Mouse (Mus musculus): Measurements from ENCODE around the gene Stau1. TPM values are rescaled to one million over a fixed set of nuclear protein-coding genes. Genes with fewer than 3 reads are reported as not detected.
A peak's percentile ranks its signal among the peaks of the same experiment; 100 is the strongest.

Gene Stau1
- polyA plus RNA-seq, 1 experiment from 2014 or later: 50.9 TPM

DNA sequence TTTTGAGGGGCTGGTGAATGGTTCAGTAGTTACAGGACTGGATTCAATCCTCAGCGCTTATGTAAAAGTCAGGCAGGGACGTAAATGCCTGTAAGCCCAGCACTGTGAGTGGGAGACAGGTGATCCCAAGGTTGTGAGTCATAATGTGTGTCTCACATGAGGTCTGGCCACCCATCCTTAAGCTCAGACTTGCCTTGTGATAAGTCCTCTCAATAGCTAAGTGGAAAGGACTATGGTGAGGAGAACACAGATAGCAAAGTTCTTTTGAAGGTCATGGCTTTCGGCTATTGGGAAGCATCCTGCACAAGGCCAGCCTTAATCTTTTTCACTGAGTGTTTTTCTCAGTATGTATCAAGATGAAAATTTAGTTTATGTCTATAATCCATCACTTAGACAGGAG lies 86.4 kb downstream of the Stau1 start:
- no peaks in the 10 kb centered on the region for H3K27me3 ChIP-seq
- H3K27ac ChIP-seq: no peak overlapping the region
- no peaks in the 10 kb centered on the region for H3K9me3 ChIP-seq (replicated peaks)
- 65% methylated on average over 3 of the region's 3 CpGs for WGBS
- no peak overlapping the region for H3K4me2 ChIP-seq
- H3K36me3 ChIP-seq: no peaks in the 10 kb centered on the region
- peaks cover 21% of the 10 kb centered on the region for H3K4me1 ChIP-seq (replicated peaks)
- no peak for ATAC-seq (replicated peaks; ENCODE audit: insufficient number of reproducible peaks, insufficient read depth, low FRiP score, low read depth)
- H3K4me3 ChIP-seq: no peak overlapping the region
- H3K9ac ChIP-seq: no peak overlapping the region

DNA sequence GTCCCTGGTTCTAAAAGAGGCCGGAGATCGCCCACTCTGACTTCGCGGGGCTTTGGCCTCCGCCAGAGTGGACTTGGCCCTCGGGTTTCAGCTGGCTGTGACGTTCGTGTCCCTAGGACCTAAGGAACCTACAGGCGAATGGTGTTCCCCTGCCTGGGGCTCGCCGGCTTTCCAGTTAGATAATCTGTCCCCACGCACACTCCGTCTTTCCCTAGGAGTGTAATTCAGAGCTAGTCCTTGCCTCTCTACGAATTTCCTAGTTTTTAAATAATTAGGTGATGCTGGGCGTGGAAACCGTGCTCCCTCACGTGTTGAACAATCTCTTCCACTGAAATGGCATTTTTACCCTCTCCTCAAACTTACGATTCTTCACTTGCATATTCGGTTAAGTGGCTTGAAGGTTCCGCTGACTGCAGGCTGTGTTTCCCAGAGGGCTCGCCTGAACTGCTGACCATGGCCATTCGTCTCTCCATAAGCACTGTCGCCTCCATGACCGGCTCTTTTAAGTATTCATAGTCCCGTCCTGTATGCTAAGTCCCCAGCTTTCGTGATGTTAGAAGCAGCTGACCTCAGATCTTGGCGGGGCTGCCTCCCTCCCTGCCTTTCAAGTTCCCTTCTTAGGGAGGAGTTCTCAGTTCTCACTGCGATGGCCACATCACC lies 89.4 kb downstream of the Stau1 start:
- H3K27ac ChIP-seq: peak overlapping the region; percentile 99
- H3K27me3 ChIP-seq: no peaks in the 10 kb centered on the region
- H3K4me3 ChIP-seq: peak overlapping the region; percentile 77
- under 1% methylated on average over 28 of the region's 28 CpGs for whole genome bisulfite sequencing
- peak; percentile 37 for ATAC-seq (replicated peaks; ENCODE audit: insufficient number of reproducible peaks, insufficient read depth, low FRiP score, low read depth)
- H3K9ac ChIP-seq: peak overlapping the region; percentile 88
- peak overlapping the region; percentile 87 for H3K4me2 ChIP-seq
- peaks cover 19% of the 10 kb centered on the region for H3K4me1 ChIP-seq (replicated peaks)
- no peaks in the 10 kb centered on the region for H3K9me3 ChIP-seq (replicated peaks)
- no peaks in the 10 kb centered on the region for H3K36me3 ChIP-seq

DNA sequence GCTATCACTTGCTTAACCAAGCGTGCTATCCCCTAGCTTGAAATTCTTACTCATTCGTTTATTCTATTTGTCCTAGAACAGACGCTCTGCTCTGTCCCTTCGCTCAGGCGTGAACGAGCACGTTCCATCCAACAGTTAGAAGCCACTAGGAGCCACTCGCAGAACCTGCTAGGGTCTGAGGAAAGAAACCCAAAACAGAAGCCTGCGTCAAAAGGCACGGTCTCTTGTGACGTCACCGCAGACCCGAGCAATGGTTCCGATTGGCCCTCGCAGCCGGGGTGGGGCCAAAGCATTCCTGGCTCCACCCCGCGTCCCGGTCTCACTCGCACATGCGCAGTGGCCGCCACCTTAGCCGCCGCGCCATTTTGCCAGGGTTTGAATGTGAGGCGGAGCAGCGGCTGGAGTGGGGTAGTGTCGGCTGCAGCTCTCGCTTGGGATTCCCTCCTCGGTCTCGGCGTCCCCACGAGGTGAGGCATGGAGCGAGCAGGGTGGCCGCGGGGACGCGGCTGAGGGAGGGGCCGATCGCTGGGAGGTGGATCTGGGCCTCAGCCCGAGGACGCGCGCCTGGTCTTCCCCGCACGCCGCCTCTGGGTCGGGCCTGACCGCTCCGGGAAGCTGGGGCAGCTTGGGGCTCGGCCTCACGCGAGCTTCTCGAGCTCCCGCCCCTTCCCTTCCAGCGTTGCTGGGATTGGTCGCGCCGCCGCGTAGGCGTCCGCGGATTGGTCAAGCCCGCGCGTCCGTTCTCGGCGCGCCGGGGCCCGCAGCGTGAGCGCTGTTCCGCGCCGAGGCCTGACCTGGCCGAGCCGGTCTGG lies 90.2 kb downstream of the Stau1 start, which contains the start of gene Cse1l:
Cse1l (plus strand) TSS at position 330 of the 812 bp plus-strand sequence.
- H3K4me2 ChIP-seq: peak within 1 kb of the TSS; percentile 87
- H3K9me3 ChIP-seq (replicated peaks): no peaks in the 10 kb centered on the region
- no peaks in the 10 kb centered on the region for H3K36me3 ChIP-seq
- H3K27ac ChIP-seq: peak within 1 kb of the TSS; percentile 99
- H3K27me3 ChIP-seq: no peaks in the 10 kb centered on the region
- peak within 1 kb of the TSS; percentile 88 for H3K9ac ChIP-seq
- H3K4me3 ChIP-seq: peak within 1 kb of the TSS; percentile 77
- ATAC-seq (replicated peaks; ENCODE audit: insufficient number of reproducible peaks, insufficient read depth, low FRiP score, low read depth): peak; percentile 97
- H3K4me1 ChIP-seq (replicated peaks): peaks cover 19% of the 10 kb centered on the region
- under 1% methylated on average over 80 of the region's 80 CpGs for WGBS

DNA sequence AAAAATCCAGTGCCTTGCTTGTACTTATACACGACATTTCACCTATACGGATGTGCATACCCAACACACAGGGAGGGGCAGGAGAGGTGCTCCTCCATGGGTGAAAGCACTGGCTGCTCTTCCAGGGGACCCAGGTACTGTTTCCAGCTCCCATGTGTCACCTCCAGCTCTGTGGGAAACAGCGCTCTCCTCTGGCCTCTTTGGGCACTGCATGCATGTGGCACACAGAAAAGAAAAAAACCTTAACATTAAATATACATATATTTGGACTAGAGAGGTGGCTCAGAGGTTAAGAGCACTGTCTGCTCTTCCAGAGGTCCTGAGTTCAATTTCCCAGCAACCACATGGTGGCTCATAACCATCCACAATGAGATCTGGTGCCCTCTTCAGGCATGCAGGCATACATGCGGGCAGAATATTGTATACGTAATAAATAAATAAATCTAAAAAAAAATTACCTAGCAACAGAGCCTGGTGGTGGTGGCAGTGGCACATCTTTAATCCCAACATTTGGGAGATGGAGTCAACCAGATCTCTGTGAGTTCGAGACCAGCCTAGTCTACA lies 92.3 kb downstream of the Stau1 start:
- Histone ChIP-seq H3K4me3 (no peak overlapping the region), H3K27me3 (no peaks in the 10 kb centered on the region), H3K9ac (no peak overlapping the region), H3K27ac (no peak overlapping the region), H3K4me1 (replicated peaks) (peaks cover 14% of the 10 kb centered on the region), H3K9me3 (replicated peaks) (no peaks in the 10 kb centered on the region), H3K36me3 (no peaks in the 10 kb centered on the region), H3K4me2 (no peak overlapping the region)
- no peak for ATAC-seq (replicated peaks; ENCODE audit: insufficient number of reproducible peaks, insufficient read depth, low FRiP score, low read depth)
- WGBS: 91% methylated on average over 6 of the region's 6 CpGs

DNA sequence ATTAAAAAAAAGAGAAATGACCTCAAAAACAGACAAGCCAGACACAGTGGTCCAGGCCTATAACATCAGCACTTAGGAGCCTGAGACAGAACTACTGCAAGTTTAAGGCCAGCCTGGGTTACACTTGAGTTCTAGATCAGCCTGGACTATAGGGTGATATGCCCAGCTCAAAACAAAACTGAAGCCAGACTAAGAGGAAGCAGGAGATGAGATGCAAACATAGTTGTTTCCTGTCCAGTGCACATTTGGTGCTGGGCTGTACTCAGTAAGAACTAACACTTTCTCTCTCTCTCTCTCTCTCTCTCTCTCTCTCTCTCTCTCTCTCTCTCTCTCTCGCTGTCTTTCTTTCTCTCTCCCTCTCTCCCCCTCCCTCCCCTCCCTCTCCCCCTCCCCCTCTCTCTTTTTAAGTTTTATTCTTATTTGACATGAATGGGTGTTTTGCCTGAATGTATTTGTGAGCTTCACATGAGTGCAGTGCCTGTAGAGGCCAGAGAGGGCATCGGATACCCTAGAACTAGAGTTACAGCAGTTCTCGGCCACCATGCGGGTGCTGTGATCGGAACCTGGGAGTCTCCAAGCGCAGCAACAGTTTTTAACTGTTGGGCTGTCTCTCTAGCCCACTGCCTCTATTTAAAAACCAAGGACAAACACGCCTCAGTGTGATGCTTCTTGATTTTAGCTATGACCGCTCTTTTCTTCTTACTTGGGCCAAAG lies 95.2 kb downstream of the Stau1 start:
- H3K27me3 ChIP-seq: no peaks in the 10 kb centered on the region
- no peak overlapping the region for H3K27ac ChIP-seq
- WGBS: 84% methylated on average over 8 of the region's 8 CpGs
- no peak for ATAC-seq (replicated peaks; ENCODE audit: insufficient number of reproducible peaks, insufficient read depth, low FRiP score, low read depth)
- no peak overlapping the region for H3K4me2 ChIP-seq
- no peaks in the 10 kb centered on the region for H3K9me3 ChIP-seq (replicated peaks)
- H3K36me3 ChIP-seq: peaks cover 9% of the 10 kb centered on the region; the same call in 1 of the 2 replicates
- peaks cover 4% of the 10 kb centered on the region for H3K4me1 ChIP-seq (replicated peaks)
- no peak overlapping the region for H3K4me3 ChIP-seq
- H3K9ac ChIP-seq: no peak overlapping the region

DNA sequence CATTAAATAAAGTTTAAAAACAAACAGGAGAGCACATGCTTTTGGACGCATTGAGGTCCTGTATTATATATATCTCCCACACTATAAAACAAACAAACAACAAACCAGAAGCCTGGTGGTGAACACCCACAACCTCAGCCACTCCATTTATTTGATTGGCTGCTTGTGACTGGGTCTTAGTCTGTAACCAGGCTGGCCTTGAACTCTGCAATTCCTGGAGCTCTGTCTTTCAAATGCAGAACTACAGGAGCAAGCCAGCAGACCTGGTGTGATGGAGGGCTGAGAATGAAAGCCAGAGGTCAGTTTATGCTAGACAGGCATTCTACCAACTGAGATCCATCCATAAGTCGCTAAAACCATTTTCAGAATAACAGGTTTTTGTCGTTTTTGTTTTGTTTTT lies 96.4 kb downstream of the Stau1 start:
- WGBS: 72% methylated on average over 3 of the region's 3 CpGs
- no peak for ATAC-seq (replicated peaks; ENCODE audit: insufficient number of reproducible peaks, insufficient read depth, low FRiP score, low read depth)
- no peak overlapping the region for H3K4me3 ChIP-seq
- H3K9me3 ChIP-seq (replicated peaks): no peaks in the 10 kb centered on the region
- H3K9ac ChIP-seq: no peak overlapping the region
- no peaks in the 10 kb centered on the region for H3K4me1 ChIP-seq (replicated peaks)
- no peaks in the 10 kb centered on the region for H3K27me3 ChIP-seq
- peaks cover 18% of the 10 kb centered on the region for H3K36me3 ChIP-seq
- no peak overlapping the region for H3K4me2 ChIP-seq
- no peak overlapping the region for H3K27ac ChIP-seq

DNA sequence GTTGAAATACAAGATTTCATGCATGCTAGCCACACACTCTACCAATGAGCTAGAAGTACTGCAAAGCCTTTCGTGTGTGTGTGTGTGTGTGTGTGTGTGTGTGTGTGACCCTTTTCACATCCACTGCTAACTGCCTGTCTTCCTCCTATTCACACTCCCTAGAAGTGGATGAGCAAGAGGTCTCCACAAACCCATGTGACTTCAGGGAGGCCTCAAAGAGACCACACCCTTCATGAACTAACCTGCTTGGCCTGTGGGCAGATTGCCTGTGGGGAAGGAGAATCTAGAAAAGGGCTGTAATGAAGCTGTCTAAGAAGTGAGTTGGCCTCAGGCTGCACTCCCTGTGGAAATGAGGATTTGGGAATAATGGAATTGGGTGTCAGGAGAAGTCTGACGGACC lies 96.9 kb downstream of the Stau1 start:
- Histone ChIP-seq H3K36me3 (peaks cover 24% of the 10 kb centered on the region), H3K27me3 (no peaks in the 10 kb centered on the region), H3K9me3 (replicated peaks) (no peaks in the 10 kb centered on the region), H3K4me3 (no peak overlapping the region), H3K9ac (no peak overlapping the region), H3K27ac (no peak overlapping the region), H3K4me2 (no peak overlapping the region), H3K4me1 (replicated peaks) (no peaks in the 10 kb centered on the region)
- no peak for ATAC-seq (replicated peaks; ENCODE audit: insufficient number of reproducible peaks, insufficient read depth, low FRiP score, low read depth)
- WGBS: 84% methylated on average over 2 of the region's 2 CpGs

Other genes starting within 250 kb of the Stau1 start
- gene Trp53rkb, start 203.8 kb downstream of the Stau1 start, polyA plus RNA-seq (2015; fragmentation: Nextera tagmentation; extraction: Ambion mirVana): 4.3 and 4.6 TPM in 2 replicates
- gene Arfgef2, start 190.7 kb downstream of the Stau1 start, polyA plus RNA-seq (2015; fragmentation: Nextera tagmentation; extraction: Ambion mirVana): 5.0 and 5.6 TPM in 2 replicates
- 70.0 and 82.1 TPM in 2 replicates for gene Cse1l, start 90.3 kb downstream of the Stau1 start, polyA plus RNA-seq (2015; fragmentation: Nextera tagmentation; extraction: Ambion mirVana)
- 24.2 and 31.0 TPM in 2 replicates for gene Ddx27, start 18.9 kb upstream of the Stau1 start, polyA plus RNA-seq (2015; fragmentation: Nextera tagmentation; extraction: Ambion mirVana)
- gene Znfx1, start 66.7 kb upstream of the Stau1 start, polyA plus RNA-seq (2015; fragmentation: Nextera tagmentation; extraction: Ambion mirVana): 6.2 and 8.3 TPM in 2 replicates
- gene Kcnb1, start 193.9 kb upstream of the Stau1 start, polyA plus RNA-seq (2015; fragmentation: Nextera tagmentation; extraction: Ambion mirVana): 0.60 and 0.62 TPM in 2 replicates
- gene Ptgis, start 244.3 kb upstream of the Stau1 start, polyA plus RNA-seq (2015; fragmentation: Nextera tagmentation; extraction: Ambion mirVana): 22.5 and 25.7 TPM in 2 replicates